Mouse (Mus musculus) liver, adult 2 months (tissue): ENCODE data around the gene Agbl3.

ENCODE experiments used
- CTCF ChIP-seq: fragments of 200-500 bp; IDR thresholded peaks from 2 replicates; pipeline ENCODE4 v1.5.1; 2011; ENCODE audit warnings: low read depth, low read length, control low read depth
- POLR2A ChIP-seq: fragments of 200-500 bp; IDR thresholded peaks from 2 replicates; pipeline ENCODE4 v1.6.1; 2011; ENCODE audit warnings: low read length, control low read depth; ENCODE audit not compliant: insufficient read depth; ENCODE audit errors: extremely low read depth

DNA sequence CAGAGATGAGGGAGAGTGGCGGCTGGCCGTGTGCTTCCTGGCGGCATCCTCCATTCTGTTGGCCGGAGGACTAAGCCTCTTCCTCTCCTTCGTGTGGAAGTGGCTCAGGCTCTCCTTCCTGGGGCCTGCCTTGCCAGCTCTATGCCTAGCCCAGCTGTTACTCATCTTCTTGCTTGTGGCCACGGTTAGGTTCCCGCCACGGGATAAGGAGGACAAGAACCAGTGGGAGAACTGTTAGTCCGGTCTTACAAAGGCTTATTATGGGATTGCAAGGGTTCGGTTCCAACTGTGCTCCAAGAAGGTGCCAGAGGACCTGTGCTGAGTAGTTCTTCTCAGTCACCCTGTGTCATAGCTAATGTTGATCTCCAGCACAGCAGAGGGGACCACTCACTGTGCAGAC lies 92.6 kb downstream of the Agbl3 start:
- TF ChIP-seq POLR2A (no peak), CTCF (no peak)
